Mouse (Mus musculus) ES-E14 (cell line): ENCODE measurements at regions not wholly inside any gene's neighbourhood (a gene's known extent, or its start where the extent isn't known, plus 50 kb on each side); places are given as distances from the start of the nearest gene placed in this dataset.

Experiments
- CHD2 ChIP-seq: IDR thresholded peaks from 2 replicates; pipeline ENCODE4 v1.6.1; 2014; ENCODE audit warnings: mild to moderate bottlenecking, low read depth, low read length, inconsistent platforms
- HCFC1 ChIP-seq: IDR thresholded peaks from 2 replicates; pipeline ENCODE4 v1.6.1; 2012; ENCODE audit warnings: low read length, inconsistent platforms, borderline replicate concordance; ENCODE audit not compliant: insufficient read depth
- ZC3H11A ChIP-seq: IDR thresholded peaks from 2 replicates; pipeline ENCODE4 v1.6.1; 2012; ENCODE audit warnings: low read depth, mild to moderate bottlenecking, inconsistent platforms, low read length, borderline replicate concordance

GRCm38 (mm10) chr17:83914603-83915002, 66.8 kb upstream of the Haao start:
- no peak for TF ChIP-seq HCFC1
- TF ChIP-seq CHD2, result no peak
- no peak for TF ChIP-seq ZC3H11A
